Mouse (Mus musculus) liver, postnatal 0 days (tissue): ENCODE measurements at regions not wholly inside any gene's neighbourhood (a gene's known extent, or its start where the extent isn't known, plus 50 kb on each side); places are given as distances from the start of the nearest gene placed in this dataset.

Experiments
- ATAC-seq: fragments of 200-750 bp; cut with Nextera tagmentation; 2 replicates; pipeline ENCODE4 v1.8.0; 2017; ENCODE audit warnings: mild to moderate bottlenecking, moderate library complexity
- DNase-seq: peaks from one replicate; pipeline ENCODE4 v3.0.0-alpha.2; 2016
- H3K27ac ChIP-seq: fragments of 300-500 bp; sonication (generic); 2 replicates; pipeline ENCODE4 v1.5.1; 2014; ENCODE audit warnings: antibody characterized with exemption, moderate library complexity, mild to moderate bottlenecking, low read depth
- H3K27me3 ChIP-seq: fragments of 300-500 bp; sonication (generic); 2 replicates; pipeline ENCODE4 v1.6.1; 2014; ENCODE audit warnings: low read length, control low read depth, mixed read lengths; ENCODE audit not compliant: insufficient read depth
- H3K36me3 ChIP-seq: fragments of 300-500 bp; sonication (generic); replicated peaks from 2 replicates; pipeline ENCODE4 v1.6.1; 2014; ENCODE audit warnings: mild to moderate bottlenecking, control low read depth, low read length, moderate library complexity, mixed read lengths; ENCODE audit not compliant: insufficient read depth
- H3K4me1 ChIP-seq: fragments of 300-500 bp; sonication (generic); 2 replicates; pipeline ENCODE4 v1.6.1; 2014; ENCODE audit warnings: antibody characterized with exemption, mild to moderate bottlenecking, control low read depth; ENCODE audit not compliant: insufficient read depth
- H3K4me2 ChIP-seq: fragments of 300-500 bp; sonication (generic); 2 replicates; pipeline ENCODE4 v1.6.1; 2014; ENCODE audit warnings: low read depth, mild to moderate bottlenecking, low read length, moderate library complexity, mixed read lengths
- H3K4me3 ChIP-seq: fragments of 300-500 bp; sonication (generic); 2 replicates; pipeline ENCODE4 v1.5.1; 2014; ENCODE audit warnings: low read depth, low read length
- H3K9ac ChIP-seq: fragments of 300-500 bp; sonication (generic); replicated peaks from 2 replicates; pipeline ENCODE4 v1.6.1; 2014; ENCODE audit warnings: mild to moderate bottlenecking, moderate library complexity
- H3K9me3 ChIP-seq: fragments of 300-500 bp; sonication (generic); 2 replicates; pipeline ENCODE4 v1.6.1; 2016; ENCODE audit warnings: mild to moderate bottlenecking, control low read depth, low read length, mixed read lengths
- CTCF ChIP-seq: sonication (generic); IDR thresholded peaks from 2 replicates; pipeline ENCODE4 v1.5.1; 2016; ENCODE audit warnings: antibody characterized with exemption, low read depth
- EP300 ChIP-seq: IDR thresholded peaks from 2 replicates; pipeline ENCODE4 v1.6.1; 2016; ENCODE audit warnings: antibody characterized with exemption, low read depth, mild to moderate bottlenecking
- WGBS: fragments of 180-500 bp; shearing (Covaris S2); extraction: QIAGEN DNeasy Blood & Tissue Kit; methylation state at CpG from one replicate; pipeline ENCODE4 v1.1.7; 2014; ENCODE audit not compliant: insufficient replicate concordance; 5-methylcytosine and 5-hydroxymethylcytosine counted together

- H3K4me2 ChIP-seq: no peak overlapping the region
- no peaks in the 10 kb centered on the region for H3K27me3 ChIP-seq
- DNase-seq (no peak), ATAC-seq (no peak)
- H3K9me3 ChIP-seq: no peaks in the 10 kb centered on the region
- H3K27ac ChIP-seq: no peak overlapping the region
- H3K4me3 ChIP-seq: no peak overlapping the region
- no peaks in the 10 kb centered on the region for H3K36me3 ChIP-seq
- no peak overlapping the region for H3K9ac ChIP-seq
- no peak for TF ChIP-seq CTCF
- no peak for TF ChIP-seq EP300
- no peaks in the 10 kb centered on the region for H3K4me1 ChIP-seq
- WGBS: 71% methylated on average over 6 of the region's 6 CpGs
These were observed 287.2 kb upstream of the Kif2a start for GRCm38 (mm10) chr13:107308958-107309639.

GRCm38 (mm10) chr13:107308404-107308803 is 286.5 kb upstream of the Kif2a start:
- no peaks in the 10 kb centered on the region for H3K9me3 ChIP-seq
- ATAC-seq (no peak), DNase-seq (no peak)
- WGBS: 69% methylated on average over 2 of the region's 2 CpGs
- no peaks in the 10 kb centered on the region for H3K36me3 ChIP-seq
- H3K27me3 ChIP-seq: no peaks in the 10 kb centered on the region
- no peaks in the 10 kb centered on the region for H3K4me1 ChIP-seq
- no peak overlapping the region for H3K4me2 ChIP-seq
- no peak overlapping the region for H3K4me3 ChIP-seq
- TF ChIP-seq EP300 (no peak), CTCF (no peak)
- no peak overlapping the region for H3K27ac ChIP-seq
- H3K9ac ChIP-seq: no peak overlapping the region

GRCm38 (mm10) chr13:107306958-107307357 is 285.0 kb upstream of the Kif2a start:
- Histone ChIP-seq H3K27ac (no peak overlapping the region), H3K4me3 (no peak overlapping the region), H3K9ac (no peak overlapping the region), H3K36me3 (no peaks in the 10 kb centered on the region), H3K4me2 (no peak overlapping the region), H3K9me3 (no peaks in the 10 kb centered on the region), H3K4me1 (no peaks in the 10 kb centered on the region), H3K27me3 (no peaks in the 10 kb centered on the region)
- ATAC-seq (no peak), DNase-seq (no peak)
- TF ChIP-seq CTCF (no peak), EP300 (no peak)
- WGBS: 53% methylated on average over 1 of the region's 1 CpGs

- Histone ChIP-seq H3K9me3 (no peaks in the 10 kb centered on the region), H3K9ac (no peak overlapping the region), H3K4me2 (no peak overlapping the region), H3K27me3 (no peaks in the 10 kb centered on the region), H3K4me1 (no peaks in the 10 kb centered on the region), H3K27ac (no peak overlapping the region), H3K36me3 (no peaks in the 10 kb centered on the region), H3K4me3 (no peak overlapping the region)
- ATAC-seq: no peak
- 64% methylated on average over 1 of the region's 1 CpGs for WGBS
- TF ChIP-seq CTCF (no peak), EP300 (no peak)
- no peak for DNase-seq
These were observed 284.3 kb upstream of the Kif2a start for GRCm38 (mm10) chr13:107306232-107306631.

GRCm38 (mm10) chr13:107305738-107306137 is 283.8 kb upstream of the Kif2a start:
- no peaks in the 10 kb centered on the region for H3K9me3 ChIP-seq
- DNase-seq (no peak), ATAC-seq (no peak)
- H3K4me1 ChIP-seq: no peaks in the 10 kb centered on the region
- no peak overlapping the region for H3K4me2 ChIP-seq
- 57% methylated on average over 1 of the region's 1 CpGs for WGBS
- no peaks in the 10 kb centered on the region for H3K36me3 ChIP-seq
- no peak overlapping the region for H3K27ac ChIP-seq
- no peaks in the 10 kb centered on the region for H3K27me3 ChIP-seq
- no peak overlapping the region for H3K9ac ChIP-seq
- TF ChIP-seq EP300 (no peak), CTCF (no peak)
- no peak overlapping the region for H3K4me3 ChIP-seq

GRCm38 (mm10) chr13:107303878-107304277 is 282.0 kb upstream of the Kif2a start:
- ATAC-seq (no peak), DNase-seq (no peak)
- Histone ChIP-seq H3K36me3 (no peaks in the 10 kb centered on the region), H3K9me3 (no peaks in the 10 kb centered on the region), H3K27me3 (no peaks in the 10 kb centered on the region), H3K4me3 (no peak overlapping the region), H3K27ac (no peak overlapping the region), H3K9ac (no peak overlapping the region), H3K4me2 (no peak overlapping the region), H3K4me1 (no peaks in the 10 kb centered on the region)
- no peak for TF ChIP-seq CTCF
- no peak for TF ChIP-seq EP300
- WGBS: 69% methylated on average over 7 of the region's 7 CpGs

- Histone ChIP-seq H3K4me2 (no peak overlapping the region), H3K4me1 (no peaks in the 10 kb centered on the region), H3K9me3 (no peaks in the 10 kb centered on the region), H3K9ac (no peak overlapping the region), H3K4me3 (no peak overlapping the region), H3K27ac (no peak overlapping the region), H3K27me3 (no peaks in the 10 kb centered on the region), H3K36me3 (no peaks in the 10 kb centered on the region)
- WGBS: 56% methylated on average over 5 of the region's 5 CpGs
- ATAC-seq: no peak
- no peak for TF ChIP-seq CTCF
- no peak for TF ChIP-seq EP300
- no peak for DNase-seq
These were observed 281.4 kb upstream of the Kif2a start for GRCm38 (mm10) chr13:107303322-107303721.
